Mouse (Mus musculus) G1E (cell line): ENCODE data around the gene Gse1.

Source experiments
- CTCF ChIP-seq: IDR thresholded peaks from 2 replicates; pipeline ENCODE4 v1.5.1; 2012; ENCODE audit warnings: low read depth, low read length, inconsistent platforms, mixed read lengths
- GATA1 ChIP-seq: IDR thresholded peaks from 2 replicates; pipeline ENCODE4 v1.6.1; 2012; ENCODE audit warnings: borderline replicate concordance, low read length, inconsistent platforms, mixed read lengths
- TAL1 ChIP-seq: conservative IDR thresholded peaks from 2 replicates; pipeline ENCODE4 v1.6.1; 2012; ENCODE audit warnings: low read depth, low read length, inconsistent platforms, mixed read lengths

- no peak for TF ChIP-seq CTCF
- no peak for TF ChIP-seq GATA1
- TF ChIP-seq TAL1, result no peak
Measured at GRCm38 (mm10) chr8:120484460-120484859, 256.2 kb downstream of the Gse1 start.
